9 mouse cellular contexts compared by ENCODE assay signal in the genomic region with DNA sequence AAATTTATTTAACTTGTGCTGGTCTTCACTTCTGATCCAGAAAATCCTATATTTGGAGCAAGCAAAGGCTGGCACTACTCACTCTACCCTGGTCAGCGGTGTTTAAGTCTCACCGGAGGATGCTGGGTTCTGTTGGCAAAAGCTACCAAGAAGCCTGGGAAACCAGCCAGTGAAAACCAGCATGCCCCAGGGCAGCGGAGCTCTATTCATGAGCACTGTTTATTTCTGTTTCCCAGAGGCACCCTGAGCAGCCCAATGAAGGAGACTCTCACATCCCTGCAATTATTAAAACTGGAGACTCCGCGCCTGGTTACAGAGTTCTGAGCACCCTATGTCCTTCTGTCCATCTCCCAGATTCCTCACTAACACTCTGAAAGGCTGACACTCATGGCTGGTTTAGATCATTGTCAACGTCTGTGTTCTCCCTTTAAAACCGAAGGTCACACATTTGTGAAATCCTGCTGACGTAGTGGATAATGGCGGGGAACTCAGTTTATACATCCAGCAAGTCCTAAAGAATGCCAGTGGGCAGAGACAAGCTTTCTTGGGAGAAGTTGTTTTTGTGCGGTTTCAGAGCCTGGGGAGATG. TPM values are rescaled to one million over a fixed set of nuclear protein-coding genes. Genes with fewer than 3 reads are reported as not detected.
DNase-seq lines count a peak whose midpoint lies in the region; ATAC-seq and TF ChIP-seq lines count a peak whose summit lies in the region.
"Had no signal": no experiment of that assay in that cellular context is flagged by ENCODE, and none has a peak within 500 bp of the region (broad histone marks: within the 10 kb centered on the region; RNA-seq: fewer than 3 reads in every experiment).

No protein-coding gene starts in this region.

- TF ChIP-seq CTCF in gastrocnemius, adult 2 months (IDR thresholded peaks at IDR 0.05): no peak
- no peak for TF ChIP-seq CTCF in layer of hippocampus, adult 2 months (conservative IDR thresholded peaks at IDR 0.05)

- no peak overlapping the region; the same call in 1 of the 2 replicates for H3K4me3 ChIP-seq in gastrocnemius, adult 2 months
- no peak overlapping the region for H3K4me3 ChIP-seq in forebrain, embryonic 16.5 days (replicated peaks; ENCODE audit: low read length)
- H3K4me3 ChIP-seq in layer of hippocampus, adult 2 months: no peak overlapping the region

- WGBS in forebrain, embryonic 16.5 days: 28% methylated on average over 10 of the region's 10 CpGs

- no peak overlapping the region; the same call in 1 of the 2 replicates for H3K9ac ChIP-seq in forebrain, embryonic 16.5 days (replicated peaks; ENCODE audit: low read depth, low read length)

- peak; percentile 92 for ATAC-seq in forebrain, embryonic 16.5 days
- ATAC-seq in inflammation-experienced regulatory T-cells, adult 6 months: no peak

- H3K4me2 ChIP-seq in forebrain, embryonic 16.5 days (ENCODE audit: low read length): peak overlapping the region; percentile 31

- H3K36me3 ChIP-seq in forebrain, embryonic 16.5 days (ENCODE audit: control insufficient read depth, insufficient read depth): no peaks in the 10 kb centered on the region

- intact Hi-C loops in gastrocnemius, adult 2 months (cut with DNase I): no loop called here

- no peaks in the 10 kb centered on the region for H3K9me3 ChIP-seq in forebrain, embryonic 16.5 days (ENCODE audit: control insufficient read depth, low read length)

- peak overlapping the region; percentile 70 for H3K27ac ChIP-seq in gastrocnemius, adult 2 months
- peak overlapping the region; percentile 29; the same call in 1 of the 2 replicates for H3K27ac ChIP-seq in forebrain, embryonic 16.5 days (ENCODE audit: low read length)
- H3K27ac ChIP-seq in layer of hippocampus, adult 2 months: peak overlapping the region; percentile 76
- H3K27ac ChIP-seq: macrophage had no signal

- H3K27me3 ChIP-seq in forebrain, embryonic 16.5 days (replicated peaks; ENCODE audit: control insufficient read depth, insufficient read depth, low read length): no peaks in the 10 kb centered on the region

- peak; percentile 62 for DNase-seq in gastrocnemius, adult 2 months
- DNase-seq in gastrocnemius, postnatal 4 days (ENCODE audit: low spot score in 2 of 2): no peak
- DNase-seq in adipocyte (ENCODE audit: low spot score): peak; percentile 86
- peak; percentile 35 to 57 for DNase-seq in layer of hippocampus, adult 2 months (ENCODE audit: low spot score in 2 of 2)
- peak; percentile 45 for DNase-seq in right cerebral cortex, postnatal 4 days
- no peak for DNase-seq in ovary, postnatal 14 days (ENCODE audit: low spot score)

- H3K4me1 ChIP-seq in forebrain, embryonic 16.5 days (replicated peaks; ENCODE audit: control insufficient read depth, insufficient read depth, low read length): peaks cover 3% of the 10 kb centered on the region; the same call in 1 of the 2 replicates

RNA-seq across cellular contexts. Expression of gene Ccn1, which starts 31.7 kb away (rescaled TPM):
- 10 to 100 TPM; 20.8 to 52.2 TPM for total RNA-seq in gastrocnemius, adult 2 months (2021)
- total RNA-seq in gastrocnemius, postnatal 4 days (2021): 10 to 100 TPM; 40.7 to 49.3 TPM
- polyA plus RNA-seq in forebrain, embryonic 16.5 days (2015; fragmentation: Nextera tagmentation; extraction: Ambion mirVana): 25.4 and 32.1 TPM in 2 replicates
- 1 to 10 TPM; 3.6 to 4.0 TPM for total RNA-seq in layer of hippocampus, adult 2 months (2021)
- not detected for polyA plus RNA-seq in inflammation-experienced regulatory T-cells, adult 6 months (2017; shearing (Covaris generic))

Comparison
In these comparisons a context has a peak if more than half of its experiments do, and no peak if none do; other contexts are left out.
1. DNase-seq: peak in gastrocnemius, adult 2 months (single experiment), adipocyte (single experiment), layer of hippocampus, adult 2 months (2 of 2) and right cerebral cortex, postnatal 4 days (single experiment); none in gastrocnemius, postnatal 4 days (0 of 2) and ovary, postnatal 14 days (single experiment).
2. RNA of gene Ccn1, which starts 31.7 kb away (total RNA-seq): 20.8 to 52.2 TPM in gastrocnemius, adult 2 months and 40.7 to 49.3 TPM in gastrocnemius, postnatal 4 days; 3.6 to 4.0 TPM in layer of hippocampus, adult 2 months; every median in the first group is over 4 times any median in the second.
3. Peak in every context shown above with its lines, with median percentiles within 50 percentile points of each other: H3K27ac ChIP-seq.